Mouse (Mus musculus) CD4-positive naive resting alpha-beta T cell, adult 57 days (primary cell): ENCODE measurements around the gene Timm10. TPM values are rescaled to one million over a fixed set of nuclear protein-coding genes. Genes with fewer than 3 reads are reported as not detected.

Source experiments
- total RNA-seq: library from RNA; stranded (reverse); gene quantifications from one replicate; pipeline ENCODE4 v1.2.4, GENCODE M21; 2023

The Timm10 gene
- total RNA-seq, result 14.8 TPM

DNA sequence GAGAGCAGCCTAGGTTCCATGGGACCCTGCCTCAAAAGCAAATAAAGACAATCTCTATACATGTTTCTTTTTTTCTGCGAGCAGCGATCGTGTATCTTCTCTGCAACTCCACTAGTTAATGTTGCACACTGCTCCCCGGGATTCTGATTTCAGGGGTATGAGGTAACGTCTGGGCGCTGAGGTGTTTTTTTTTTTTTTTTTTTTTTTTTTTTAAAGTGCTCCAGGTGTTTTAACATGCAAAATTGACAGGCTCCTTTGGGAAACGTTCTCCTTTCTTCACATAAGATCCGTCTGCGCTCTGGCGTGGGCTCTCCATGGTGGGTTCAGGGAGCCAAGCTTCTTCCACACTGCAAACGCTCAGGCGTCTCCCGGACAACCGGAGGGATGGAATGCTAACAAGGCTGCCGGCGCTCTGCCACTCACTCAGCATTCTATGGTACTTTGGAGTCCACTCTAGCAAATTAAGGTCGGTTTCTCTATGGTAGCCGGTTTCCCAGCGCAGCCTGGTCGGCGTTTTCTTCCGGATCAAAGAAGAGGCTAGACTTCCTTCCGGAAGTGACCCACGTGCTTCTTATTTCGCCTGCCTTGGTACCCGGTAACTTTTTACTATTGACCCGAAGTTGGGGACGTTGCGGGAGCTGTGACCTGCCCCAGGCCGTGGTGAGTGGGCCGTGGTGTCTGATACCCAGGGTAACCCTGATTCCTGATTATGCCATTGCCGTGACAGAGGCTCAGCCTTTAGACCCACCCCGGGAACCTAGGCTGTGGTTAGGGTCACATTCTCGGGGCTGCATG is at the start of gene Timm10:
TSS of gene Timm10 (plus strand) at position 510 of the 795 bp plus-strand sequence.

DNA sequence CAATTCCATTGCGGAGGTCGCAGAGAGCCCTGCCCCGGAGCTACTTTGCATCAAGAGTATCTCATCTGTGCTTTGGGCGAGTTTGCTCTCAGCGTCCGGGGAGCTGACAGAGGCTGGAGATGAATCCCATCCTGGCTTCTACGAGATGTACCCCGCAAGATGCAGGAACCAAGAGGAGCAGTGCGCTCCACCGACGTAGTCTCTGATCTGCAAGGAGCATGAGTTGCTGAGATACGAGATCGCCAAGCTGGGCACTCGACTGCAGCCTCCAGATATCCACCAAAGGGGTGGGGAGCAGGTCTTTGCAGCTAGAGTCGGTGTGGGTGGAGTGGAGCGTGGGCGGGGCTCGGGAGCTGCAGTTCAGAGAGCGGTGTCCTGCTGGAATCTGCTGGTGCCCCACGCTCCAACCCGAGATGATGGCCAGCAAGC is 28.3 kb upstream of the Timm10 start, which contains the start of gene Ube2l6:
TSS of gene Ube2l6 (plus strand) at position 336 of the 429 bp plus-strand sequence.

DNA sequence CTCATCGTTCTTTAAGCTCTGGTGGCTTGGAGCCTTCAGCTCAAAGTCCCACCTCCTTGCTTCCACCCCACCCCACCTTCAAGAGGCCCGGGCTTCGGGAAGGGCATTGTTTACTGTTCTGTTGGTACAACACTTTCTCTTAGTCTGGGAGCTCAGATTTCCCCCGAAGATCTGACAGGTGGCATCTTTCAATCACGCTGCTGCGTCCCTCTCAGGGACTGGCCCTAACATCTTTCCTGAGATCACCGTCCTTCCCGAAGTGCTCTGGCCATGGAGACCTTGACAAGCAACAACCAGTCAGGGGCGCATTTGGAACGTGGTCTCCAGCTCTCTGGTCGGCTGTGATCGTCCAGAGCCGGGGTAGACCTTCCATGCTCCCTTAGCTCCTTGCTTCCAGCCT is 4.2 kb upstream of the Timm10 start, which contains the start of gene Smtnl1:
TSS of gene Smtnl1 (minus strand) at position 101 of the 400 bp plus-strand sequence.

DNA sequence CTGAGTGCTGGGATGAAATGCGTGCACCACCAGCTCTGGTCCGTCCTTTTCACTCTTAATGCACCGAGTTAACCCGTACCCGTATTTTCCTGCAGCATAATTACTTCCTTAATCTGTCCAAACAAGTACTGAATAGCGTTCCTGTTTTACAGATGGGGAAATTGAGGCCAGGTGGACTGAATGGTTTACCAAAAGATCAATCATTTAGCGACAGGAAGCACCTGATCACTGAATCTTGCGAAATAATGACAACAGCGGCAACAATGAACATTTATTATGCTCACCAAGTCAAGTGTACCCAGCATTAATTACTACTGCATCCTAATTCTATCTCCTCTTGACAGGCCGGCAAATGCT is 11.8 kb downstream of the Timm10 start, which contains the start of gene Slc43a1:
TSS of gene Slc43a1 (plus strand) at position 258 of the 357 bp plus-strand sequence.

Other genes with a start within 250 kb of the Timm10 start
- gene Ctnnd1, start 176.2 kb upstream of the Timm10 start, total RNA-seq, result 3.9 TPM
- not detected for gene Btbd18, start 167.9 kb upstream of the Timm10 start, total RNA-seq
- 41.7 TPM for gene Selenoh, start 156.2 kb upstream of the Timm10 start, total RNA-seq
- not detected for gene Gm28635, start 149.0 kb upstream of the Timm10 start, total RNA-seq
- gene Med19, start 148.6 kb upstream of the Timm10 start, total RNA-seq, result 14.7 TPM
- 26.8 TPM for gene Tmx2, start 147.9 kb upstream of the Timm10 start, total RNA-seq
- gene Zdhhc5, start 111.8 kb upstream of the Timm10 start, total RNA-seq, result 53.2 TPM
- gene Clp1, start 99.6 kb upstream of the Timm10 start, total RNA-seq, result 25.7 TPM
- 0.56 TPM for gene Ypel4, start 92.9 kb upstream of the Timm10 start, total RNA-seq
- not detected for gene Gm19426, start 83.3 kb upstream of the Timm10 start, total RNA-seq
- 4.0 TPM for gene Serping1, start 51.6 kb upstream of the Timm10 start, total RNA-seq
- 3.6 TPM for gene Ube2l6, start 28.2 kb upstream of the Timm10 start, total RNA-seq
- gene Smtnl1, start 4.3 kb upstream of the Timm10 start, total RNA-seq, result not detected
- gene Slc43a1, start 11.9 kb downstream of the Timm10 start, total RNA-seq, result 0.35 TPM
- gene Rtn4rl2, start 59.7 kb downstream of the Timm10 start, total RNA-seq, result not detected
- 5.1 TPM for gene Slc43a3, start 109.6 kb downstream of the Timm10 start, total RNA-seq
- gene Prg2, start 153.5 kb downstream of the Timm10 start, total RNA-seq, result not detected
- not detected for gene Prg3, start 161.2 kb downstream of the Timm10 start, total RNA-seq
- 169 TPM for gene Ssrp1, start 210.2 kb downstream of the Timm10 start, total RNA-seq
- gene P2rx3, start 210.5 kb downstream of the Timm10 start, total RNA-seq, result 0.33 TPM
- gene Tnks1bp1, start 221.0 kb downstream of the Timm10 start, total RNA-seq, result 34.3 TPM